Mouse (Mus musculus) liver, embryonic 14.5 days (tissue): ENCODE data around the gene Pde6b. TPM values are rescaled to one million over a fixed set of nuclear protein-coding genes. Genes with fewer than 3 reads are reported as not detected.

ENCODE experiments used
- ATAC-seq: fragments of 200-750 bp; cut with Nextera tagmentation; 2 replicates; pipeline ENCODE4 v1.8.0; 2017; ENCODE audit warnings: moderate number of reproducible peaks, mild to moderate bottlenecking, moderate library complexity; ENCODE audit not compliant: insufficient read depth
- DNase-seq, 3 experiments: peaks; one replicate each; pipeline ENCODE4 v3.0.0-alpha.2; 2012 to 2013; ENCODE audit warnings: low read depth in 3 of 3, low spot score in 3 of 3
- H3K27ac ChIP-seq: fragments of 300-500 bp; sonication (generic); 2 replicates; pipeline ENCODE4 v1.5.1; 2014; ENCODE audit warnings: moderate library complexity, mild to moderate bottlenecking, control low read depth, inconsistent platforms
- H3K27me3 ChIP-seq: fragments of 300-500 bp; sonication (generic); 2 replicates; pipeline ENCODE4 v1.6.1; 2014; ENCODE audit warnings: mild to moderate bottlenecking, low read length, moderate library complexity; ENCODE audit not compliant: control insufficient read depth, insufficient read depth
- H3K36me3 ChIP-seq: fragments of 300-500 bp; sonication (generic); replicated peaks from 2 replicates; pipeline ENCODE4 v1.6.1; 2014; ENCODE audit warnings: low read depth; ENCODE audit not compliant: control insufficient read depth, insufficient read depth
- H3K4me1 ChIP-seq, 2 experiments: fragments of 200-500 bp in 1 of 2; fragments of 300-500 bp in 1 of 2; sonication (generic) in 1 of 2; replicated peaks; 2 replicates each; pipeline ENCODE4 v1.6.1; 2012 to 2014; ENCODE audit warnings: antibody characterized with exemption in 1 of 2, inconsistent platforms in 1 of 2, low read length in 1 of 2; ENCODE audit not compliant: control insufficient read depth in 2 of 2, insufficient read depth in 2 of 2
- H3K4me2 ChIP-seq: fragments of 300-500 bp; sonication (generic); 2 replicates; pipeline ENCODE4 v1.6.1; 2014; ENCODE audit warnings: low read depth, mild to moderate bottlenecking, control low read depth, moderate library complexity
- H3K4me3 ChIP-seq, 2 experiments: fragments of 200-500 bp in 1 of 2; fragments of 300-500 bp in 1 of 2; sonication (generic) in 1 of 2; 2 replicates each; pipeline ENCODE4 v1.5.1; 2012 to 2014; ENCODE audit warnings: low read depth in 2 of 2, low read length in 2 of 2, mild to moderate bottlenecking in 2 of 2, control low read depth in 1 of 2, inconsistent platforms in 1 of 2, moderate library complexity in 1 of 2; ENCODE audit not compliant: insufficient read depth in 1 of 2
- H3K9ac ChIP-seq: fragments of 300-500 bp; sonication (generic); replicated peaks from 2 replicates; pipeline ENCODE4 v1.6.1; 2014; ENCODE audit warnings: mild to moderate bottlenecking, control low read depth, moderate library complexity
- H3K9me3 ChIP-seq: fragments of 300-500 bp; sonication (generic); 2 replicates; pipeline ENCODE4 v1.6.1; 2016; ENCODE audit warnings: low read length, mixed read lengths; ENCODE audit not compliant: control insufficient read depth
- CTCF ChIP-seq: IDR thresholded peaks from 2 replicates; pipeline ENCODE4 v1.5.1; 2016; ENCODE audit warnings: antibody characterized with exemption, low read depth, control low read depth
- EP300 ChIP-seq: IDR thresholded peaks from 2 replicates; pipeline ENCODE4 v1.6.1; 2016; ENCODE audit warnings: antibody characterized with exemption, low read depth
- WGBS: fragments of 180-500 bp; shearing (Covaris S2); extraction: QIAGEN DNeasy Blood & Tissue Kit; methylation state at CpG from one replicate; pipeline ENCODE4 v1.1.7; 2014; ENCODE audit not compliant: insufficient replicate concordance; 5-methylcytosine and 5-hydroxymethylcytosine counted together
- polyA plus RNA-seq, 2 experiments: library from polyadenylated mRNA; depleted of rRNA in 1 of 2; stranded (reverse) in 1 of 2; unstranded in 1 of 2; fragments of >200 nt; fragmentation: Nextera tagmentation in 1 of 2; extraction: Ambion mirVana in 1 of 2; gene quantifications; 2 replicates each; pipeline versions ENCODE4 v1.2.1 to v1.2.3; 2012 to 2014

The Pde6b gene
- polyA plus RNA-seq, 2 experiments, result 0.09 TPM; not detected in 1

- Histone ChIP-seq H3K4me2 (no peak overlapping the region), H3K9ac (no peak overlapping the region), H3K4me1 (no peaks in the 10 kb centered on the region), H3K36me3 (no peaks in the 10 kb centered on the region), H3K9me3 (no peaks in the 10 kb centered on the region), H3K4me3 (no peak overlapping the region), H3K27me3 (no peaks in the 10 kb centered on the region), H3K27ac (no peak overlapping the region)
- 68% methylated on average over 2 of the region's 2 CpGs for WGBS
- TF ChIP-seq CTCF (no peak), EP300 (no peak)
- DNase-seq (no peak), ATAC-seq (no peak)
Observed at GRCm38 (mm10) chr5:108385632-108386031, 2.6 kb upstream of the Pde6b start.

DNA sequence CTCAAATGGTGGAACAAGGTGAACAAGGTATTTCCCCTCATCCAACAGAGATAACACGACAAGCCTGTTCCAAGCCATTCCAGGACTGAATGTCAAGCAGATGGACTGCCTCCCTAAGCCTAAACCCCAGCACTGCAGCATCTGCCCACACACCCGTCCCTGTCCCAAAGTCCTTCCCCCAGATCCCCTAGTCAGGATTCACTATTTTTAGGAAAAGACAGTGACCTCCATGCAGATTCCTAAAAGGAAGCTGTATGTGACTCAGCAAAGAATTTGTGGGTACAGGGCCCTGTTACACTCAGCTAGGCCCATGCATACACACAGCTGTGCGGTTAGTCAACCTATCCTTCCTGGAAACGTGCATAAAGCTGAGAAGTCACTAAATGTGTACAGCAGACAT lies 1.7 kb upstream of the Pde6b start:
- H3K4me3 ChIP-seq, result no peak overlapping the region
- no peak for ATAC-seq
- no peaks in the 10 kb centered on the region for H3K4me1 ChIP-seq
- no peak for TF ChIP-seq CTCF
- TF ChIP-seq EP300, result no peak
- H3K9ac ChIP-seq, result no peak overlapping the region
- no peak for DNase-seq
- WGBS, result 47% methylated on average over 4 of the region's 4 CpGs
- no peaks in the 10 kb centered on the region for H3K9me3 ChIP-seq
- H3K27ac ChIP-seq, result no peak overlapping the region
- no peak overlapping the region for H3K4me2 ChIP-seq
- H3K36me3 ChIP-seq, result no peaks in the 10 kb centered on the region
- no peaks in the 10 kb centered on the region for H3K27me3 ChIP-seq

DNA sequence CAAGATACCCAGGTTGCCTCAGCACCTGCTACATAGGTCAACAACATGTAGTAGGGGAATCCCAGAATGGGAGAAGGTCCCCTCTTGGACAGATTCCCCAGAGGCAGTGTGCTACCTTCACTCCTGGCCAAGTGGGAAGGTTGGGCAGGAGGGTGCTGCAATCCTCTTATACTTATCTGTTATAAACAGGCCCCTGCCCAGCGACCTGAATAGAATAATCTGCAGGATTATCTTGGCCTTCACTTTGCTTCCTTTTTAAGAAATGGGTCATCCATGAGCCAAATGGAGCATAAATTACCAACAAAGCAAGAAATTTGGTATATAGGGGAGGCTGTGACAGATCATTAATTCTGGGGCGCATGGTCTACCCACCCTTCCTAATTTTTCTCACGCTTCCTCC lies 1.6 kb downstream of the Pde6b start:
- ATAC-seq, result no peak

GRCm38 (mm10) chr5:108403453-108403852 lies 15.3 kb downstream of the Pde6b start:
- H3K9me3 ChIP-seq, result no peaks in the 10 kb centered on the region
- no peak for TF ChIP-seq EP300
- TF ChIP-seq CTCF, result no peak
- H3K4me2 ChIP-seq, result no peak overlapping the region
- H3K27me3 ChIP-seq, result no peaks in the 10 kb centered on the region
- no peak overlapping the region for H3K27ac ChIP-seq
- ATAC-seq, result no peak
- no peak overlapping the region for H3K4me3 ChIP-seq
- H3K4me1 ChIP-seq, result peaks cover 0 to 9% of the 10 kb centered on the region in 2 experiments; a peak in 2 of 4 replicates
- DNase-seq, result no peak
- H3K36me3 ChIP-seq, result no peaks in the 10 kb centered on the region
- H3K9ac ChIP-seq, result no peak overlapping the region
- 26% methylated on average over 4 of the region's 4 CpGs for WGBS

More for the DNA sequence above, 1.6 kb downstream of the Pde6b start:
- Histone ChIP-seq H3K4me2 (no peak overlapping the region), H3K27ac (no peak overlapping the region), H3K9ac (no peak overlapping the region), H3K4me1 (no peaks in the 10 kb centered on the region), H3K9me3 (no peaks in the 10 kb centered on the region), H3K4me3 (no peak overlapping the region), H3K36me3 (no peaks in the 10 kb centered on the region), H3K27me3 (no peaks in the 10 kb centered on the region)
- 49% methylated on average over 3 of the region's 3 CpGs for WGBS
- no peak for DNase-seq
- TF ChIP-seq EP300 (no peak), CTCF (no peak)

DNA sequence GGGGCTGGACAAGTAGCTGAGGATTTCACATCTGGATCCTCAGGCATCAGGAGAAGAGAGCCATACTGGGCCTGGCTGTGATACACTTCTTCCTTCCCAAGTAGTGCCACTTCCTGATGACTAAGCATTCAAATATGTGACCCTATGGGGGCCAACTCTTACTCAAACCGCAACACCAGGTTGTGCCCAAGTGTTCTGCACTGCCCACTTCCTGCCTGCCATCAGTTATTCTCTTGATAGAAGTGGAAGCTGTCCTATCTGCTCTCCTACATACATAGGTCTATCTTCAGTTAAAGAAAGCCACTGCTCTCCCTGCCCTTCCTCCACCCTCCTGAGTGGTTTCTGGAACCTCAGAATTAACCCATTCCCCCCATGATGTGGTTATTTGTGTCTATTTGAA lies 17.3 kb downstream of the Pde6b start:
- peak; percentile 71; the same call in 1 of the 2 replicates for ATAC-seq
- no peak overlapping the region for H3K27ac ChIP-seq
- H3K27me3 ChIP-seq, result no peaks in the 10 kb centered on the region

More for the DNA sequence above, 17.3 kb downstream of the Pde6b start:
- H3K4me1 ChIP-seq, result peaks cover 0 to 6% of the 10 kb centered on the region in 2 experiments; a peak in 2 of 4 replicates
- 8% methylated on average over 1 of the region's 1 CpGs for WGBS
- TF ChIP-seq CTCF, result no peak
- TF ChIP-seq EP300, result no peak
- no peaks in the 10 kb centered on the region for H3K9me3 ChIP-seq
- H3K9ac ChIP-seq, result no peak overlapping the region
- H3K4me2 ChIP-seq, result no peak overlapping the region
- DNase-seq, result no peak
- H3K4me3 ChIP-seq, result no peak overlapping the region
- no peaks in the 10 kb centered on the region for H3K36me3 ChIP-seq
